Mouse (Mus musculus) thymus, adult 2 months (tissue): Measurements from ENCODE around the gene Cym. TPM values are rescaled to one million over a fixed set of nuclear protein-coding genes. Genes with fewer than 3 reads are reported as not detected.

Experiments used
- DNase-seq: peaks from one replicate; pipeline ENCODE4 v3.0.0; 2021
- H3K27ac ChIP-seq: fragments of 200-500 bp; 2 replicates; pipeline ENCODE4 v1.5.1; 2012; ENCODE audit warnings: low read length, control low read depth; ENCODE audit not compliant: control insufficient read depth, insufficient read depth
- H3K27me3 ChIP-seq: fragments of 200-500 bp; 2 replicates; pipeline ENCODE4 v1.6.1; 2012; ENCODE audit warnings: mild to moderate bottlenecking, low read length, moderate library complexity, mixed read lengths; ENCODE audit not compliant: control insufficient read depth, insufficient read depth
- H3K36me3 ChIP-seq: fragments of 200-500 bp; 2 replicates; pipeline ENCODE4 v1.6.1; 2012; ENCODE audit warnings: mild to moderate bottlenecking, low read length, moderate library complexity; ENCODE audit not compliant: control insufficient read depth, insufficient read depth
- H3K4me1 ChIP-seq: fragments of 200-500 bp; replicated peaks from 2 replicates; pipeline ENCODE4 v1.6.1; 2012; ENCODE audit warnings: low read length; ENCODE audit not compliant: control insufficient read depth, insufficient read depth
- H3K4me3 ChIP-seq: fragments of 200-500 bp; 2 replicates; pipeline ENCODE4 v1.5.1; 2012; ENCODE audit warnings: mild to moderate bottlenecking, low read length, control low read depth, moderate library complexity; ENCODE audit not compliant: control insufficient read depth, insufficient read depth
- CTCF ChIP-seq: fragments of 200-500 bp; IDR thresholded peaks from 2 replicates; pipeline ENCODE4 v1.5.1; 2012; ENCODE audit warnings: mild to moderate bottlenecking, control low read depth, low read length, moderate library complexity, borderline replicate concordance; ENCODE audit not compliant: control insufficient read depth, poor library complexity, insufficient read depth; ENCODE audit errors: extremely low read depth
- POLR2A ChIP-seq: fragments of 200-500 bp; IDR thresholded peaks from 2 replicates; pipeline ENCODE4 v1.6.1; 2012; ENCODE audit warnings: mild to moderate bottlenecking, low read length, control low read depth, moderate library complexity; ENCODE audit not compliant: control insufficient read depth, poor library complexity, insufficient read depth; ENCODE audit errors: extremely low read depth
- WGBS: fragments of 180-500 bp; shearing (Covaris S2); methylation state at CpG from one replicate; pipeline ENCODE4 v1.1.7; 2018; 5-methylcytosine and 5-hydroxymethylcytosine counted together
- polyA plus RNA-seq: library from polyadenylated mRNA; depleted of rRNA; stranded (reverse); fragments of >200 nt; gene quantifications from 2 replicates; pipeline ENCODE4 v1.2.3, GENCODE M21; 2012

The Cym gene
- polyA plus RNA-seq, 1 experiment: 0.85 TPM

DNA sequence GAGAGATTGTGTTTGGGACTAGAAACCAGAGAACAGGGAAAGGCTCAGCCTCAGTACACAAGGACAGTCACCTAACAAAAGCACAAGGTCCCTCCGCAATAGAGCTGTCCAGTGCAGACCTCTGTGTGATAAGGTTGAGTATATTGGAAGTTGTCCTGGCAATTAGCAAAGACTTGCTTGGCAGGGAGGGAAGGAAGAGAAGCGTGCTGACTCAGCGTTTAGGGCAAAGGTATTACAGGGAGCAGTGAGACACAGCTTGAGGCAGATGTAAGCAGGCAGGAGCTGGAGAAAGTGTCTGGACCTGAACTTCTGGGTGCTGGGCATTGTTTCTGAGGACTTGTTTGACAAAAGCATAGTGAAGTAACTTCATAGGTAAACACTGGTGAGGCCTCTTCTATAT lies 34.5 kb upstream of the Cym start:
- Histone ChIP-seq H3K27ac (no peak overlapping the region), H3K27me3 (no peaks in the 10 kb centered on the region), H3K4me1 (peaks cover 5% of the 10 kb centered on the region), H3K36me3 (no peaks in the 10 kb centered on the region), H3K4me3 (no peak overlapping the region)
- TF ChIP-seq POLR2A: no peak
- no peak for TF ChIP-seq CTCF
- 93% methylated on average over 3 of the region's 3 CpGs for WGBS
- no peak for DNase-seq

DNA sequence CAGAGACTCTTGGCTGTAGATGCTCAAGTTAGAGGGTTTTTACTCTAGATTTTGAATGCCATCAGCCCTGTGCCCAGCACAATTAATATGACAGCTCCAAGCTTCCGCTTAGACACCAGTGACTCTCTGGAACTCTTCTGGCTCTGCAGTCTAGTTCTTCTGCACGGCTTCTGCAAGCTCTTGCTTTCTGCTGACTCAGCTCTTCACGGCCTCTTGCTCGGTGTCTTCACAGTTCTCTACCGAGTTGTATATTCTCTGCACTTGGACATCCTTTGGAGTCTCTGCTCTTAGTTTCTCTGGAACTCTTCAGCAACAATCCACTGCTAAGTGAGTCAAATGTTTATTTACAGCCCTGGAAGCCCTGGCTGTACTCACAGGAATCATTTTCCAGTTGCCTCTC lies 32.4 kb upstream of the Cym start:
- no peak overlapping the region for H3K4me3 ChIP-seq
- WGBS: 87% methylated on average over 5 of the region's 5 CpGs
- no peaks in the 10 kb centered on the region for H3K27me3 ChIP-seq
- H3K36me3 ChIP-seq: no peaks in the 10 kb centered on the region
- TF ChIP-seq POLR2A (no peak), CTCF (no peak)
- no peak for DNase-seq
- no peak overlapping the region for H3K27ac ChIP-seq
- H3K4me1 ChIP-seq: 0 out of 2 replicates have a peak, but pooled peaks cover 2% of the 10 kb centered on the region

DNA sequence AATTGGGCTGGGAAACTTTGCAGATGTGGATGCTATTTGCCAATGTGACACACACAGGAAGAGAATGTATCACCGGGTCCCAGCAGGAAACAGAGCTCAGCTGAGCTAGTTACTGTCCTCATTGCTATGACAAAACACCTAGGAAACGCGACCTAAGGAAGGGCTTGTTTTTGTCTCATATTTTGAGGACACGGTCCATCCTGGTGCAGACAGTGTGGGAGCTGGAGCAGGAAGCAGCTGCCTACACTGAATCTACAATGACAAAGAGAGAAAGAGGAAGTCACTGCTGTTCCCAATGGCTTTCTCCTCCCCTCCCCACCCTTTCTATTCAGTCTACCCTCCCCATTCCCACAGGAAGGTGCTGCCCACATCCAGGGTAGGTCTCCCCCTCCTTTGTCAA lies 30.5 kb upstream of the Cym start:
- Histone ChIP-seq H3K27ac (no peak overlapping the region), H3K4me1 (0 out of 2 replicates have a peak, but pooled peaks cover 2% of the 10 kb centered on the region), H3K4me3 (no peak overlapping the region), H3K27me3 (no peaks in the 10 kb centered on the region), H3K36me3 (no peaks in the 10 kb centered on the region)
- TF ChIP-seq CTCF: no peak
- TF ChIP-seq POLR2A: no peak
- DNase-seq: no peak
- WGBS: 7% methylated on average over 4 of the region's 4 CpGs

DNA sequence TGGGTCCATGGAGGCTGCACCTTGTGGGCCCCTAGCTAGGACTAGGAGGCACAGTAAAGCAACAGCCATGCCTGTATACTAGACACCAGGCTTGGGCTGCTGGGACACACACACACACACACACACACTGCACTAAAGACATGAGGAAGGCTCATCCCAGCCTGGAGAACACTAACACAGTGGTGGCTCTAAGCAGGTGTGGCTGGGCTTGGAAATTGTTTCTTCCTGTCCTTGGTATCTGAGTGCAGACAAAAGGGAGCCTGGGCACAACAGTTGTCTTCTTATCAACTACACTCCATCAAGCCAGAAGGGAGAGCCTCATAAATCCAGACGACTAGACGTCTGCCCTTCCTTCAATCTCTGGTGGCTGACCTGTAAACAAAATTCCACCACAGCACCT lies 28.8 kb upstream of the Cym start:
- Histone ChIP-seq H3K4me3 (no peak overlapping the region), H3K27ac (no peak overlapping the region), H3K4me1 (0 out of 2 replicates have a peak, but pooled peaks cover 2% of the 10 kb centered on the region), H3K27me3 (no peaks in the 10 kb centered on the region), H3K36me3 (no peaks in the 10 kb centered on the region)
- DNase-seq: no peak
- TF ChIP-seq CTCF (no peak), POLR2A (no peak)
- 58% methylated on average over 2 of the region's 2 CpGs for WGBS

DNA sequence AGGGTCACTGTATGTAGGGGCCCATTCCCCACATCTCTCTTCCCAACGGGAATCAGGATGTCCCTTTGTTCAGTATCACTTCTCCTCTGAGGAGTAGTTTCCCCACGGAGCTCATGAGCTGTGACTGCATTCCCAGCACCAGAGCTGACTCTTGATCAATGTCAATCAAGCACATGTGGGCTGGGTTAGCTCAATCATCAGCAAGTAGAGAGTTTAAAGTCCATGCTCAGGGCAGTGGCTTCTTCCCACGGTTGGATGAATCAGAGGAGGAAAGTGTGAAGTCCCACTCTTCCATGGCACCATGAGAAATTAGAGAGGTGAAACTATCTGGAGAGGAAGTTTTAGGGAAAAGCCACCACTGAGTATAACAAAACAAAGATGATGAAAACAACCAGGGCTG lies 27.5 kb upstream of the Cym start:
- 67% methylated on average over 3 of the region's 3 CpGs for WGBS
- H3K4me3 ChIP-seq: no peak overlapping the region
- no peak for DNase-seq
- no peak overlapping the region for H3K27ac ChIP-seq
- H3K27me3 ChIP-seq: no peaks in the 10 kb centered on the region
- H3K36me3 ChIP-seq: no peaks in the 10 kb centered on the region
- H3K4me1 ChIP-seq: 0 out of 2 replicates have a peak, but pooled peaks cover 2% of the 10 kb centered on the region
- TF ChIP-seq POLR2A (no peak), CTCF (no peak)

DNA sequence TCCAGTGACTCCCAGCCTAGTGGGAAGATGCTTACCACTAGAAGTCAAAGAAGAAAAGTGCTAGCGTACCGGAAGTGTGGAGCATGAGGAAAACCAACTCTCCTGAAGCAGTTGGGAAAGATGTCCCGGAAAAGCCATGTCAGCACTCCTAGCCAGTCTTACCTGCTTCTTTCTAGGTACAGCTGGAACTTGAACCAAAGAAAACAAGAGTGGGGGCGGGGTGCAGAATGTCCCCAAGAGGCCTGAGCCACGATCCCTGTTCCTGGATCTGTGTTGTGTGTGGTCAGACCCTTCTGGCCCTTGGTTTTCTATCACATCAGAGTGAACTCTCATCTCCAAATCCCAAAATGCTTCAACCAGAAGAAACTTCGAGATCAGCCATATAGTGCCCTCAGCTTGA lies 25.3 kb upstream of the Cym start:
- WGBS: 96% methylated on average over 6 of the region's 6 CpGs

DNA sequence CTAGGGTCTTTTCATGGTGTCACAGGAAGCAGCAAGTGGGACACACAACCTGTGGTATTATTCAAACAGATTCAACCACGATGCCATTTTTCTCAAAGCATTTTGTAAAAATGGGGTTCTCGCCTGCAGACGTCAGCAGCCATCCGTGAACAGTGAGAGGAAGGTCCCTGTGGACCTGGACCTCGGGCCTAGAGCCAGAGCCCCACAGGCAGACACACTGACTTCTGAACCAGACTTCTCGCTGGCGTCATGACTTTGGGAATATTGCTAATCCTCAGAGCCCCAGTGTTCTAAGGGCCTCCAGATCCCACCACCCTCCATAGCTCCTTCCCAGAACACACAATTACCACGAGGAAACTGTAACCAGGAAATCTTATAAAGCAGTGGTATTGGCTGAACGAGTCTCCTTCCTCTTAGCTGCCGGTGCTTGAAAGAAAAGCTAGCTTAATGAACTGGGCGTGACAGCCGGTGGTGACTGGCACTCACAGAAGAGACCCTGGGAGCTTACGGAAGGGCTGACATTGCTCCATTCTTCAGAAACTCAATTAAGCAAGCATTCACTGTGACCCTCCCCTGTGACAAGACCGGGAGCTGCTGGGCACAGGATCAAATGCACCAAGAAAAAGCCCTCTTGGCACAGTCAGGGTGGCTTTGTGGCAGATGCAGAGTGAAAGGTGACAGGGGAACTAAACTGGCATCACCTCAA lies 20.0 kb upstream of the Cym start:
- H3K27ac ChIP-seq: no peak overlapping the region
- H3K27me3 ChIP-seq: no peaks in the 10 kb centered on the region
- no peak overlapping the region for H3K4me3 ChIP-seq
- DNase-seq: no peak
- H3K36me3 ChIP-seq: no peaks in the 10 kb centered on the region
- WGBS: 45% methylated on average over 14 of the region's 14 CpGs
- TF ChIP-seq POLR2A (no peak), CTCF (no peak)
- H3K4me1 ChIP-seq: peaks cover 2% of the 10 kb centered on the region; the same call in 1 of the 2 replicates

More for the DNA sequence above, 25.3 kb upstream of the Cym start:
- no peak for DNase-seq
- H3K27me3 ChIP-seq: no peaks in the 10 kb centered on the region
- H3K36me3 ChIP-seq: no peaks in the 10 kb centered on the region
- H3K4me1 ChIP-seq: 0 out of 2 replicates have a peak, but pooled peaks cover 2% of the 10 kb centered on the region
- no peak for TF ChIP-seq CTCF
- no peak for TF ChIP-seq POLR2A
- H3K4me3 ChIP-seq: no peak overlapping the region
- H3K27ac ChIP-seq: no peak overlapping the region
